Mouse (Mus musculus) ovary, postnatal 10 days (tissue): ENCODE measurements around the gene Il2.

Experiments
- DNase-seq: peaks from one replicate; pipeline ENCODE4 v3.0.0; 2022; ENCODE audit warnings: low spot score

Gene Il2

DNA sequence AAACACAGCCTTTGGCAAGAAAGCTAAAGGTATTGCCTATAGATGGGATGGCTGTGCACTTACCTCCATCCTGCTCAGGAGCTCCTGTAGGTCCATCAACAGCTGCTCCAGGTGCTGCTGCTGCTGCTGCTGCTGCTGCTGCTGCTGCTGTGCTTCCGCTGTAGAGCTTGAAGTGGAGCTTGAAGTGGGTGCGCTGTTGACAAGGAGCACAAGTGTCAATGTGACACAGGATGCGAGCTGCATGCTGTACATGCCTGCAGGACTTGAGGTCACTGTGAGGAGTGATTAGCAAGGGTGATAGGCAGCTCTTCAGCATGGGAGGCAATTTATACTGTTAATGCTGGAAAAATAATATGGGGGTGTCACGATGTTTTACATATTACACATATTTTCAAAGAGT is at the start of gene Il2:
Gene Il2 (minus strand): TSS at position 305 of the 400 bp plus-strand sequence.
- no peak for DNase-seq

DNA sequence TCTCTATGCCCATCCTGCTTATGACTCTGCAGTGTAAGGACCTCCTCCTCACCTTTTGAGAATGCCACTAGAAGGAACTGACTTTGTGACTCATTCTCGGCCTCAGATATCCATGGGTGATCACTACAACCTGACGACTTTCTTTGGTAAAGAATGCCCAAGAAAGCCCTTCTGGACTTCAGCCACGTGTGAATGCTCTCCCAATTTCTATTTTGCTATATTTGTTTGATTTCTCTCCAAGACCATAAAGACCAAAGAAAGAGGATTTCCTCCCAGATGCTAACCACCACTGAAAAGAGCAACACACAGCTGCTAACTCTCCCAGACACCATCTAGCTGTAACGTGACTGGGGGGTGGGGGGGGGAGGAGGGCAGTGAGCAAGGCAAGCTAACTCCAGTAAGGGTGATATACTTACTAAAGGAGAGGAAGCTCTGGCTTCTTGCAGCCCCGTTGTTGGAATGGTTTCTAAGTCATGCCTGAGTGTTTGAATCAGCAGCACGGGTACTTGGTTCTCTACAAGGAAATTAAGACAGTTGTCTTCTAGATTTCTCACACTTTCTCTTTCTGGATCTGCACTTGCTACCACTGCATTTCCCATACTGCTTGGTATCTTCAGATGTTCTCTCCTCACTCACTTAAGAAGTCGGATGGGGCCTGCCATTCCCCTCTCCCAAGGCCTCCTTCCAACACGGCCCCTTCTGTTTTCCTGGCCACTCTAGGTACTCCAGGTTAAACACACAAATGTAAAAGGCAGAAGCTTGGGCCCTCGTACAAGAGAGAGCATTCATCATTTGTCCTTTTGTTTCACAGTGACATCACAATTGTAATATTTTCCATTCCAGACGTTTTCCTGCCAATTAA is 49.2 kb upstream of the Il2 start:
- no peak for DNase-seq

DNA sequence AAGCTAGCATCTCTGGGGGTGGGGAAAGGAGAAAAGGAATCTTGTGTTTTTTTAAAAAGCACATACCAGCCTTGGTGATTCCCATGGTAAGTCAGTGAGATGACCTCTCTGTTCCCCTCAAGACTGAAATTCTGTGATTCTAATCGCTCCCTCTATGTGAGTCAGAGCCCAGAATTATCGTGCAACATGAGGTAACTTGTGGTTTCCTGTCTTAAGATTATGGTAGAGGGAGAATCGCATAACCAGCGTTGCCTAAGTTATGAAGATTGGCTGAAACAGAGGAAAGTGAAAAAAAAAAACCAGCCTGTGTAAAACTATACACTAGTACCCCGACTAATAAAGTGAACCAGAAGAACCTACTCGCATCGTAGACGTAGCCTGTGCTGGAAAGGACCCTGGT is 47.5 kb upstream of the Il2 start:
- DNase-seq = no peak

DNA sequence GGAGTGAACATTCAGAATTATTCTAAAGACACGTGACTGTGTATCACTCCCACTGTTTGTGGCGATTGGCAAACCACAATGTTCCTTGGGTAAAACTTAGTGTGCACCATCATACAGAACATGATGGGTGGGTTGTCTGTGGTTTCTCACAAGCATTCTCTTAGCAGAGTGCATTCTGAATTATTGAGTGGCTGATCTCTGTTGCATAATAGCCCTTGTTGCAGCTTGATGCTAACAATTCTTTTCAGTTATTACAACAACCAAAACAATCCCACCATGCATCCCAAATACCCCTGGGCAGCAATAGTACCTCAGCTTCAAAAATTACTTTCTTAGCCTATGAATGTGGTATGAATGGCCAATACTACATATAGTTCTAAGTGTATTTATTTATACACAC is 43.5 kb upstream of the Il2 start:
- no peak for DNase-seq

- DNase-seq = no peak
Observed at GRCm38 (mm10) chr3:37161096-37161495, 35.3 kb upstream of the Il2 start.

- DNase-seq = no peak
Observed at GRCm38 (mm10) chr3:37158246-37158645, 32.5 kb upstream of the Il2 start.

DNA sequence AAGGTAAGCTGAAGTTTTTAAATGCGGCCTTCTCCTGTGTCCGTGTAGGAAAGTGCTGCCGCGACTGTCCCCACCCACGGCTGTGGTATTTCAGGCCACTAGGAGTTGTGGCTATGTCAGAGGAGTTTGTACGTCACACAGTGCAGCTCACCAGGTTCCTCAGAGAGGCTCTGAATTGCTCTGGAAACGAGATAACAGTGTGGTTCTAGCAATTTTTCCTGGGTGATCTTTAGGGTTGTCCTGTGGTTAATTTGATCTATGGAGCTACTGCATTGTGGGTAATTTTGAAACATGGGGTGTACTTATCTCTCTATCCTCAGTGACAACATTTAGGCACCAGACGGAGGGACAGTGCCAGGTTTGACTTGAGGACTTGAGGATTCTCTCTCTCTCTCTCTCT is 31.3 kb upstream of the Il2 start:
- no peak for DNase-seq

DNA sequence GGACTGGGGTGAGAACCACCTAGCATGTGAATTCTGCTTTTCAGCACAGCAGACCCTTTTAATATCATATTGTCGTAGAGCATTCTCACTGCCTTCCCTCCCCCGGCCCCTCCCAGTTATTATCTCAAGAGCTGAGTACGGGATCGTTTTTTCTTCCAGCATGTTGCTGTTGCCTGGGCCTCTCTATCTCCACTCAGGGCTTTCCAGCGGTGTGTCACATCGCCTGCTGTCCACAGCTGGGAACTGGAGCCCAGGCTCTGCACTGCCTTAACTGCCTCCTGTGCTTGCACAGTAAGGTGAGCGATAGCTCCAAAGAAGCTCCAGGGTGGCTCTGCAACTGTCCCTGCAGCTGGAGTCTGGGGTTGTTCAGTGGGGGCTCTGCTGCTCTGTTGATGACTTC is 28.6 kb upstream of the Il2 start:
- DNase-seq = no peak

DNA sequence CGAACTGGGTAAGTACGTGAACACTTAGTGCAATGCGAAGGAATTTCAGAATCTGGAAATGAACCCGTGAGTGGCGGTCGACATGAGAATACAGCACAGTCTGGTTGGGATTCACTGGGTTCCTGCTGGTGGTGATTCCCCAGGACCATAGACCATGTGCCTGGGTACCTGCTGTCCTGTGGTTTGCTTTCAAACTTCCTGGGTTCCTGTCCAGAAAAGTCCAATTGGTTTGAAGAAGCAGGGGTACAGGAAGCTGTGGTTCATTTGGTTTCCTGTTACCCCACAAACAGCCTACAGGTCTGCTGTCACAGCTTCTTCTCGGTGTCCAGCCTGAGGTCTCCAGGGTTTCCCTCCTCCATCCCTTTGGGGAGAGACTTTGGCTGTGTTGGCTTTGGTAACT is 27.2 kb upstream of the Il2 start:
- no peak for DNase-seq

- DNase-seq = no peak
Observed at GRCm38 (mm10) chr3:37152274-37152673, 26.5 kb upstream of the Il2 start.

GRCm38 (mm10) chr3:37146810-37147209 is 21.1 kb upstream of the Il2 start:
- DNase-seq = no peak

- DNase-seq = no peak
Observed at GRCm38 (mm10) chr3:37146406-37146805, 20.6 kb upstream of the Il2 start.

DNA sequence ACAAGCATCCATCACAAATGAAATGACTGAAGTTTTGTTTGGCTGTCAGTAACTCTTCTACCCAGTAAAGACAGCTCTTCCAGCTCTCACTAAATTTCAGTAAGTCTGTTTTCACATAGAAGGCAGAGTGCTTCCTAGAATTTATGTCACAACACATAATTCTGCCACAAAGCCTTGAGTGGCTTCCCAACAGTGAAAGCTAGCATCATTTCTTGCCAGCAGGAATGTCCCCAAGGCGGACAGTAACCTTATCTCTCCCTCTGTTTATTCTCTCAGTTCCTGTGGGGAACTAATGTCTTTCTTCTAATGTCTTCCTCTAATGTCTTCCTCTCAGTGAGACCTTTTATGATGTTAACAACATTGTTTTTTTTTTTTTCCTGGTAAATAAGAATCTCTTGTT is 19.2 kb upstream of the Il2 start:
- no peak for DNase-seq

GRCm38 (mm10) chr3:37141827-37142226 is 16.1 kb upstream of the Il2 start:
- DNase-seq = no peak

DNA sequence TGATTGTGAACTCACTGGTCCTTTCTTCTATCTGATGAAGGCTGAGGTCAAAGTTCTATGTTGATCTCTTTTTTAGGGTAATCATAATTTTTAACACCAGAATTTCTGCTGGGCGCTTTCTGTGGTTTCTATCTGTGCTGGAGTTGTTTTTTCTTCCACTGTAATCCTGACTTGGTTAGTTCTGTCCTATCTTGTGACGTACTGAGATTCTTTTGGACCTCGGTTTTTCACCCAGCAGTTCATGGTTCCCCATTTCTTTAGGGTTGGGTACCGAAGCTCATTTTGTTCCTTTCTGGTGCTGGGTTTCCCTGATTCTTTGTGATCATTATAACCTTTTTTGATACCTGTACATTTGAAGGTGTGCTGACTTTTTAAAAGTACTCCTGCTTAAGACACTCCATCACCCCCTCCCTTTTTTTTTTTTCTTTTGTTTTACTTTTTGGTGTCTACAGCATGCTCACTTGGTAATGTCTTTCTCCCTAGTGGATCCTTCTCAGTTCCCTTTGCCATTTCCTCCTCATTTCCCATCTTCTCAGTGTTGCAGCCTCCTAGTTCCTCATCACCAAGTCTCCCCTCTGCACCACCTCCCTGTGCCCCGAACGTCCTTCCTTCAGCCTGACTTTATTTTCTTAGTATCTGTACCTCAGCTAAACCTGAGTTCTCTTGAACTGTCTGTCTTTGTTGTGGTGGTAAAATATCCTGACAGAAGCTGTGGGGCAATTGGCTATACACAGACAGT is 14.6 kb upstream of the Il2 start:
- DNase-seq = no peak

GRCm38 (mm10) chr3:37139192-37139591 is 13.4 kb upstream of the Il2 start:
- DNase-seq = no peak

DNA sequence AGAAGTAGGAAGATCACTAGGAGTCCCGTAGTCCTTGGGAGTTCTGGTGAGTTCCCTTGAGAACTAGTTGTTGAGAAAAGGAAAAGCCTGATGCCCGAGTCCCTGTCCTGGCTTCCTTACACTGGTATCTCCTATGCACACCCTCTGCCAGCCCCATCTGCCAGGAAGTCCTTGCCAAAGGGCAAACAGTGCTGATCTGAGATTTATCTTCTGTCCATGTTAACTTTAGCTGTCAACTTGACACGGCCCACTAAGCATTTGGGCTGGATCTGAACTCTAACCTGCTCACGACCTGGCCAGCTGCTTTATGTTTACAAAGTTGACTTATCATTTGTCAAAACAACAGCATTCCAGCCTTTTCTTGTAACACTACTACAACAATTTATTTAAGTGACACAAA is 11.5 kb upstream of the Il2 start:
- no peak for DNase-seq

DNA sequence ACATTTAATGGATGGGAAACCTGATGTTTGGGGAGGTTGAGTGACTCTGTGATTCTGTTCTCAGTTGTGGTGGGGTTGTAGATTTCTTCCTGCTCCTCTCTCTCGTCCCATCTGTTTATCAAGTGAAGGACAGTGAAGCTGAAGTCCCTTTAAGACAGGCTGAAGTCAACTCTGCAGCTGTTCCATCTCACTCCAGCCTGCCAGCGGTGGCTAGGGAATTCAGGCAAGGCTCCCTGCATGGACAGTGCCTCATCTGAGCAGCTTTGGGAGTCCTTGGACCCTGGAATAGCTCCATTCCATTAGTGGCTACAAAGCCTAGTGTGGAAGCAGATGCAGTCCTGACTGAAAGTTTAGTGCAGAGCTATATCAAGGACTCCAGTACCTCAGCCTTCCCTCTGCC is 3.3 kb upstream of the Il2 start:
- no peak for DNase-seq

DNA sequence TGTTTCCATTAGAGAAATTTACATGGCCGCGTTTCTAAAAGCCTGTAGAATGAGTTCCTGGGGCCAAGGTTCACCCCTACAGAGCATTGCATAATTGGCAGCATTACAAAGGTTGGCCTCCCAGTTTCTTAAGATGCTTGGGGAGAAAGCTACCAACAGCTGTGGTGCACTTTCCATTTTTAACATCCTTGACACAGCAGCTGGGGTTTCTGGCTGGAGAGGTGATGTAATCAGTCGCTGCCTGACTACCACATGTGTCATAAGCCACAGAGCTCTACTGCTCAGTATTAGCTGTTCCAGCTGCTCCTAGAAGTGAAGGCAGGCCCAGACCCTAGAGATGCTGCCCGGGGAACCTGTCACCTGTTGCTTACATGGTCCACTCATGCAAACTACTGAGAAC is 2.5 kb upstream of the Il2 start:
- no peak for DNase-seq

DNA sequence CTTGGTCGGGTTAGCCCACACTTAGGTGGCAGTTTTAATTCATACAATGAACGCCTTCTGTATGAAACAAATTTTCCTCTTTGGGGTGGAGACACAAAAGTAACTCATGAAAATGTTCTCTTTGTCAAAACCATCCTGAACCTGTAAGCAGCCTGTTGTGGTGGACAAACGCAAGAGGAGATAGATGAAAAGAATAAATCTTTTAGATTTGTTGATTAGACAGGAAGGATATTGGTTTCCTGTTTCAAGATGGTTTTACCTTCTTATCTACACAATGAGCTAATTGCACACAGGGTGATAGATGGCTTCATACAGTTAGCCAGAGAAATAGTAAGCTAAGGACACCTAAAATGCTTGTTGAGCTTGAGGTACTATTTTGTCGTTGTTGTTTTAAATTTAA is 403 bp upstream of the Il2 start:
- DNase-seq = no peak

GRCm38 (mm10) chr3:37090721-37091120 is 35.0 kb downstream of the Il2 start:
- DNase-seq = no peak

DNA sequence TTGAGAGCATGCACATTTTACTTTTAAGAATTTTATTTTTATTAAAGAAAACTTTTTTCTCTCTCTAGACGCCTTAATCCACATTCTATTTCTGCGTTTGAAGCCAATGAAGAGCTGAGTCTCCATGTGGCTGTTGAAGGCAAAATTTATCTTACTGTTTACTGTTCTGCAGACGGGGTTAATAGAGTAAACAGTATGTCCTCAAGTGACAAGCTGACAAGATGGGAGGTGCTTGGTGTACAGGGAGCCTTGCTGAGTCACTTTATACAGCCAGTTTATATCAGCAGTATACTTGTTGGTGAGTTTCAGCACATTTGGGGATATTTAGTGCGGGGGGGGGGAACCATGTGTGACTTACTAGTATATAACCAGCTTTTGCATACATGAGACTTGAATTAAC is 40.9 kb downstream of the Il2 start:
- no peak for DNase-seq

GRCm38 (mm10) chr3:37073211-37073610 is 52.5 kb downstream of the Il2 start:
- peak; percentile 21 for DNase-seq
